Mouse (Mus musculus) kidney, postnatal 14 days (tissue): ENCODE measurements around the gene Smpdl3b.

Experiments used
- DNase-seq: peaks from one replicate; pipeline ENCODE4 v3.0.0; 2022; ENCODE audit warnings: mixed read lengths

Gene Smpdl3b

DNA sequence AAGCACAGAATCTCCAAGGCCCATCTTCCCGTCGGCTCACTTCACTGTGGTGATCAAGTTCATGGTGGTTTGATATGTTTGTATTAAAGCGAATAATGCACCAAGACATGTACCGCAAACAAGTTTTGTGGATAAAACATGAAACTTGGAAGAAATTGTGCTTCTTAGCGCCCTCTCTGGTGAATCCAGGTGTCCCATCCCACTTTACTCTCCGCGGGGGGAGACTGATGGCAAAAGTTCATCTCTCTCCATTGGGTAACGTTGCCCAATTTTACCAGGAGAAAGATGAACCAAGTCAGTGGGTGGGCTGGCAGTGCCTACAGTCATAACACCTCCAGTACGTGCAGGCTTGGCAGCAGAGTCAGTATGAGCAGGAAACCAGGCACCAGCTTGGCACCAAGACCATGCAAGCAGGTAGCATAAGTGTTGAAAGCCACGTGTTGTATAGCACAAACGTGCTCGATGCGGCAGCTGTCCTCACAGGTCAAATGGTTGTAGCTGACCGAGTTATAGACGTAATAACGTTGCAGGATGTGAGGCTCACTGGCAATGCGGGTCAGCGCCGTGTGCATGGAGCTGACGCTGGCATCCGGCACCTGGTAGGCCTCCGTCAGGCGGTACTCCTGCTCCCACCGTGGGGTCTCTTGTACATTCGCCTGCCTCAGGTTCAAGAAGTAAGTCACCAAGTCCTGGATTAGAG, 23.8 kb downstream of the Smpdl3b start:
- DNase-seq, result no peak

DNA sequence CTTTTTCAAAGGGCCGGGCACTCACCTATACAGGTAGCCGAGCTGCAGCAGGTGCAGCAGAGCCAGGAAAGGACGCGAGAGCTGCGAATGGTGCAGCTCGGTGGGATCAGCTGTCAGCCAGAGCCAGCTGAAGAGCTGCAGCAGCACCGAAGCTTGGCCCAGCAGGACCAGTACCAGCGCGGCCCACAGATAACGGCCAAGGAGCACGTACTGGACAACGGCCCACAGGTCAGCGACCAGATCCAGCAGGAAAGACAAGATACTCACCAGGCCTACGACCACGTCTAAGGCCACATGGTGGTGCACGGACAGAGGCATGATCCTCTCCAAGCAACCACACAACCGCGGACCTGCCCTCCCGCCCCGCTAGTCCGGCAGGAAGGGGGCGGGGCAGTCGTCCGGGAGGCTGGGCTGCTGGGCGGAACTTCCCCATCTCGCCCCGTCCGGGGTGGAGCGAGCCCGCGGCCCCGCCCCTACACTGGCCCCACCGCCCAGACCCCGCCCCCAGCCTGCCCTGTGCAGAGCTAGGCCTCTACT, 24.8 kb downstream of the Smpdl3b start, which contains the start of gene Xkr8:
TSS of gene Xkr8 (minus strand) at position 399 of the 537 bp plus-strand sequence.
- DNase-seq, result peak; percentile 95

- DNase-seq, result no peak
These were observed 25.4 kb downstream of the Smpdl3b start for GRCm38 (mm10) chr4:132731616-132732015.

GRCm38 (mm10) chr4:132728233-132728632, 28.8 kb downstream of the Smpdl3b start:
- no peak for DNase-seq

- no peak for DNase-seq
These were observed 38.8 kb downstream of the Smpdl3b start for GRCm38 (mm10) chr4:132718251-132718650.

- DNase-seq, result no peak
These were observed 43.9 kb downstream of the Smpdl3b start for GRCm38 (mm10) chr4:132713181-132713580.

DNA sequence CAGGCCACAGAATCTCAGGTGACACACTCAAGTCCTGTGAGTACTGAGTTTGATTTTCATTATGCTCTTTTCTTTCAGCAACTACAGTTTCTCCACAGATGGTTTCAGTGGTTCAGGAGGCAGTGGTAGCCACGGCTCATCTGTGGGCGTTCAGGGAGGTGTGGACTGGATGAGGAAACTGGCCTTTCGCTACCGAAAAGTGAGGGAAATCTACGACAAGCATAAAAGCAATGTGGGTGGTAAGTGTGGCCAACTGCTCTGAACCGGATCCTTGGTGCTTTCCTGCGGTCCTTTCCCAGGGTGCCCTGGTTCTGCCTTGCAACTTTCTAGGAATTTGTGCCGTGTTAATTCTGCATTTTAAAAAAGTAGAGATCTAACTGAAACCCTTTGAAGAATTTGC, 50.2 kb downstream of the Smpdl3b start:
- DNase-seq, result no peak

DNA sequence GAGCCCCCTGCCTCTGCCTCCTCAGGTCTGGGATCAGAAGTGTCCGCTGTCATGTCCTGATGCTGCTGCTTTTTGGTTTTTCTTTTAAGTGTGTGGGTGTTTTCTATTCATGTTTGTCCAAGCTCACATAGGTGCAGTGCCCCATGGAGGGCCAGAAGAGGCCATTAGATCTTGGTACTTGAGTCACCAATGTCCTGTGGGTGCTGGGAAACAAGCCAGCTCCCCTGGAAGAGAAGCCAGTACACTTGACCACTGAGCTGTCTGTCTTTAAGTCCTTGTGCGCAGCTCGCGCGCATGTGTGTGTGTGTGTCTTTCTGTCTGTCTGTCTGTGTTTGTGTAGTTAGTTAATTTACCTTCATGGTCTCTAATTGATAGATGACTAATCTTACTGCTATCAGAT, 55.0 kb downstream of the Smpdl3b start:
- no peak for DNase-seq

DNA sequence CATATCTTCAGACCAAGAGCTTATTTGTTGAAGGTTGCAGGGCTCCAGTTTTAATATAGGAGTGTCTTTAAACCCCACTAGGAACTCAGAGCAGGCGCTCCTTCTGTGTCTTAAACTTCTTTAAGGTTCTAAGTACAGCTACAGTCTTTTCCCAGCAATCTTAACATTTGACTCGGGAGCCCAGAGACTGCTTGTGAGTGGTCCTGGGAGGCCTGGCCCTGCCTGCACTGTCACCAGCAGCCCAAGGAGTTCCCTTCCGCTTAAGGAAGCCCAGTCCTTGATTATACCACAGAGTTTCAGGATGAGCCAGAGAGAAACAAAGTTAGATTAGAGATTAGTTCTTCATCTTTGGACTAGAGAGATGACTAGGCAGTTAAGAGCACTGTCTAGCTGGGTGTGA, 63.7 kb downstream of the Smpdl3b start:
- DNase-seq, result no peak

DNA sequence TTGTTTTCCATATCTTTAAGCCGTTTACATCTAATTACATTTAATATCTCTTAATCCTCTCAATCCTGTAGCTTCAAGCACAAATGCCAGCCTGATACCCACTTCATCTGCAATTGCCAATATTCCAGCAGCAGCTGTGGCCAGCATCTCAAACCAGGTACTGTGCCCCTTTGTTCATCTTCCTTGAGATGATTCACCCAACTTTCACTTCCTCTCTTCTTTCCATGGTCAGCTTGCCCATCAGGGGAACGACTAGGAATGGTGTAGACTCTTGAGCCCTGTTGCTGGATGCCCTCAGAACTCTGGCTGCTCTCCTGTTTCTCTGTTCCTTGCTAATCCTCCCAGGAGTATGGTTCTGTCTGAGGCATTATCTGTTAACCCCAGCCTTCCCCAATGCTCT, 67.4 kb downstream of the Smpdl3b start:
- DNase-seq, result no peak
